Mouse (Mus musculus): Measurements from ENCODE around the gene Rere. TPM values are rescaled to one million over a fixed set of nuclear protein-coding genes. Genes with fewer than 3 reads are reported as not detected.

Gene Rere
- total RNA-seq, 1 experiment, result 21.7 TPM

DNA sequence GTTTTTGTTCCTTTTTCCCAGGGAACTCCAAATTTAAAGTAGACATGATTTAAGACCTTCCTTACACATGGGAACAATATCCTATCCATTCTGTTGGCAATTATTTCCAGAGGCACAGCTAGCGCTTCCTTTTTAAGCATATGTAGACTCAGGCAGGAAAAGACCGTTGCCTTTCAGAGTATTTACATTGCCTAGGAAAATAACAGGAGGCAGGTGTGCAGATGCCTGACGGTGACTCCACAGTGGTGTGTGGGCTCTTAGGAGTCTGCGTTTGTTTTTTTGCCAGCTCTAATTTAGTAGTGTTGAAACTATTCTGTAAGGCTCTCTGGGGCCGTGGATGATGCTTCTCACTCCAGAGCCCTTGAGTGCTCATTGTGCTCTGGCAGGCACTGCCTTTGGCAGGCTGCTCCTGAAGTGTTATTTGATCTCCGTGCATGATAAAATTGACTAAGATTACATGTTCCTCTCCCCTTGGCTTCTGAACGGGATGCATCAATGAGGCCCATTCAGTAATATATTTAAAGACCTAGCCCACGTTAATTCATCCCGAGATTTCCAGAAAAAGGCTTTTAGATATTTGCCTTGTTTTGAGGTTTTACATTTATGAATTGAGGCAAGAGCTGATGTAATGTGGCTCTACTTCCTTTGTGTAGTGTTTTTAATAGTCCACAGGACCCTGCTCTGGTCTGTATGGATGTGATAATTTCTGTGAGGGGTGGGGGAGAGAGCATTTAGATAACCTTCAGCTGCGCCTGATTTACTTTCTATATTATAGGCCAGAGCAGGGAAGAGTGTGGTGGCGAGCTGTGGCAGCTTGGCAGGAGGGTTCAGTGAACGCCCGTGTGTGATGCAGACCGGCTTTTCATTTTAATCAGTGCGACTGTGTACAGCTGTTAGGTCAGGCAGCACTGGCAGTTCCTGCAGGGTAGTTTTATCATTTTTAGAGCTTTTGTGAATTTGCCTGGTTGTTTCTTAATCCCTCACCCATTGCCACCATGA is 92.0 kb downstream of the Rere start:
- peaks cover 9 to 13% of the 10 kb centered on the region in 2 experiments for H3K4me1 ChIP-seq (ENCODE audit: control insufficient read depth in 2 of 2, insufficient read depth in 2 of 2, low read length in 2 of 2, poor library complexity in 1 of 2)
- no peak for DNase-seq (ENCODE audit: low read depth, low spot score)
- H3K9me3 ChIP-seq (ENCODE audit: control insufficient read depth, insufficient read depth, low read depth, low read length), result no peaks in the 10 kb centered on the region
- in situ Hi-C loops (cut with MboI; ENCODE audit: low sequenced_read_pairs in 2 of 2, unreplicated experiment in 2 of 2), result no loop called here
- H3K4me3 ChIP-seq (ENCODE audit: insufficient read depth in 1 of 2, low read depth in 1 of 2, low read length in 2 of 2, poor library complexity in 1 of 2, severe bottlenecking in 1 of 2), result no peak overlapping the region
- TF ChIP-seq CHD2 (IDR thresholded peaks at IDR 0.05; ENCODE audit: low read depth, low read length) (no peak), ZC3H11A (IDR thresholded peaks at IDR 0.05; ENCODE audit: borderline replicate concordance, low read depth, low read length) (no peak), ZNF384 (IDR thresholded peaks at IDR 0.05; ENCODE audit: low read depth, low read length) (no peak), MAFK (IDR thresholded peaks at IDR 0.05; ENCODE audit: insufficient read depth, low read depth, low read length) (no peak), HCFC1 (IDR thresholded peaks at IDR 0.05; ENCODE audit: borderline replicate concordance, insufficient read depth, low read length) (no peak)
- H3K36me3 ChIP-seq (ENCODE audit: control insufficient read depth, insufficient read depth, low read length, poor library complexity, severe bottlenecking), result no peaks in the 10 kb centered on the region
- no peak overlapping the region; the same call in 1 of the 2 replicates for H3K9ac ChIP-seq (ENCODE audit: insufficient read depth, low read depth, low read length, poor library complexity, severe bottlenecking)
- no peak overlapping the region for H3K27ac ChIP-seq (ENCODE audit: insufficient read depth, low read depth, low read length, poor library complexity, severe bottlenecking)

DNA sequence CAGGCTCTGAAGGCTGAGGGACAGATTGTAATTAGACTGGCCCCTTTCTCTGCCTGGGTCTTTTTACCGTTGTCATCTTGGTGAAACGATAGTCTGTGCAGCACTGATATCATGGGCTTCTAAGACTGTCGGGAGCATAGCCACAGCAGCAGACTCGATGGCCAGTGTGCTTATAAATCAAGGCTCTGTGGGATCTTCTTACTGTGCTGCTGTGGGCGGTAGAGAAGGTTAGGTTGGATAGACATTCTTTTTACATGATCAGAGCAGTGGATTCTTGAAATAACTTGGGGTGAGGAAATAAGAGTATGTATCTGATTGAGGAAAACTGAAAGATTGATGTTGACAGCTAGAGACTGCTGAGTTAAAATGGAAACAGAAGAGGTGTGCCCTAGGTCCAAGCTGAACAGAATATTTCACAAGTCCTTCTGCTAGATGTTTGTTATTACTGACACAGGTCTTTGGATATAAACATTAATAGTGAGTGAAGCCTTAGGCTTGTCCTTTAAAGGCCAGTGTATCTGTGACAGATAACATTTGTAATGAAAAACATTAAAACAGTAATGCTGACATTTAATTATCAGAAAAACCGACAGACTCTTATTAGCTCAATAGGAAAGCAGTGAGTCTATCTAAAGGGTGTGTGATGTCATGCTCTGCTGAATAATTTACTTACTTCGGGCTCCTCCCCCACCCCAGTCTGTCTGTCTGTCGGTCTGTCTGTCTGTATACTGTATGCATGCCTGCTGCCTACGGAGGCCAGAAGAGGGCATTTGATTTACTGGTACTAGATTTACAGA is 93.4 kb downstream of the Rere start:
- H3K27ac ChIP-seq (ENCODE audit: insufficient read depth, low read depth, low read length, poor library complexity, severe bottlenecking), result no peak overlapping the region
- peaks cover 7 to 13% of the 10 kb centered on the region in 2 experiments for H3K4me1 ChIP-seq (ENCODE audit: control insufficient read depth in 2 of 2, insufficient read depth in 2 of 2, low read length in 2 of 2, poor library complexity in 1 of 2)
- H3K9me3 ChIP-seq (ENCODE audit: control insufficient read depth, insufficient read depth, low read depth, low read length), result no peaks in the 10 kb centered on the region
- H3K36me3 ChIP-seq (ENCODE audit: control insufficient read depth, insufficient read depth, low read length, poor library complexity, severe bottlenecking), result no peaks in the 10 kb centered on the region
- TF ChIP-seq HCFC1 (IDR thresholded peaks at IDR 0.05; ENCODE audit: borderline replicate concordance, insufficient read depth, low read length) (no peak), ZC3H11A (IDR thresholded peaks at IDR 0.05; ENCODE audit: borderline replicate concordance, low read depth, low read length) (no peak), CHD2 (IDR thresholded peaks at IDR 0.05; ENCODE audit: low read depth, low read length) (no peak), ZNF384 (IDR thresholded peaks at IDR 0.05; ENCODE audit: low read depth, low read length) (no peak), MAFK (IDR thresholded peaks at IDR 0.05; ENCODE audit: insufficient read depth, low read depth, low read length) (no peak)
- DNase-seq (ENCODE audit: low read depth, low spot score), result no peak
- no peak overlapping the region for H3K4me3 ChIP-seq (ENCODE audit: insufficient read depth in 1 of 2, low read depth in 1 of 2, low read length in 2 of 2, poor library complexity in 1 of 2, severe bottlenecking in 1 of 2)
- in situ Hi-C loops (cut with MboI; ENCODE audit: low sequenced_read_pairs in 2 of 2, unreplicated experiment in 2 of 2), result no loop called here
- no peak overlapping the region; the same call in 1 of the 2 replicates for H3K9ac ChIP-seq (ENCODE audit: insufficient read depth, low read depth, low read length, poor library complexity, severe bottlenecking)

DNA sequence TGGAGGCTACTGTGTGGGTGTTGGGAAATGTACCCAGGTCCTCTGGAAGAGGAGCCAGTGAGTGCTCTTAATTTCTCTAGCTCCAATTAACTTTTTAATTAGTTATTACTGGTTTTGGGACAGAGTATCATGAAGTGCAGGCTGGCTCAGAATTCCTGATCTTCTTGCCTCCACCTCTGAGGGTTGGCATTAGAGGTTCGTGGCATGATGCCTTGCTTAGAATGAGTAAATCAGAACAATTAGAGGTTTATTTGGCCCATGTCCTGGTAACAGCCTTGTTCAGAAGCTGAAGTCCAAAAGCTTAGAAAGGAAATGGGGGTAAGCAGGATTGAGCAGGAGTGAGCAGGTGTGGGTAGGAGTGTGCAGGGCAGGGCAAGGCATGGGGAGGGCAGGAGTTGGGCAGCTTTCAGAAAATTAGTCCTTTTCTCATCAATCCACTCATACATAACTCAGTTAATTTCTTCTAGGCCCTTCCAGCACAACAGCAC is 94.0 kb downstream of the Rere start:
- Histone ChIP-seq H3K27ac (ENCODE audit: insufficient read depth, low read depth, low read length, poor library complexity, severe bottlenecking) (no peak overlapping the region), H3K9me3 (ENCODE audit: control insufficient read depth, insufficient read depth, low read depth, low read length) (no peaks in the 10 kb centered on the region), H3K36me3 (ENCODE audit: control insufficient read depth, insufficient read depth, low read length, poor library complexity, severe bottlenecking) (no peaks in the 10 kb centered on the region), H3K4me1 (ENCODE audit: control insufficient read depth in 2 of 2, insufficient read depth in 2 of 2, low read length in 2 of 2, poor library complexity in 1 of 2) (peaks cover 7 to 13% of the 10 kb centered on the region in 2 experiments), H3K9ac (ENCODE audit: insufficient read depth, low read depth, low read length, poor library complexity, severe bottlenecking) (no peak overlapping the region), H3K4me3 (ENCODE audit: insufficient read depth in 1 of 2, low read depth in 1 of 2, low read length in 2 of 2, poor library complexity in 1 of 2, severe bottlenecking in 1 of 2) (no peak overlapping the region)
- in situ Hi-C loops (cut with MboI; ENCODE audit: low sequenced_read_pairs in 2 of 2, unreplicated experiment in 2 of 2), result no loop called here
- no peak for DNase-seq (ENCODE audit: low read depth, low spot score)
- TF ChIP-seq MAFK (IDR thresholded peaks at IDR 0.05; ENCODE audit: insufficient read depth, low read depth, low read length), result no peak
- TF ChIP-seq CHD2 (IDR thresholded peaks at IDR 0.05; ENCODE audit: low read depth, low read length), result no peak
- no peak for TF ChIP-seq HCFC1 (IDR thresholded peaks at IDR 0.05; ENCODE audit: borderline replicate concordance, insufficient read depth, low read length)
- no peak for TF ChIP-seq ZNF384 (IDR thresholded peaks at IDR 0.05; ENCODE audit: low read depth, low read length)
- TF ChIP-seq ZC3H11A (IDR thresholded peaks at IDR 0.05; ENCODE audit: borderline replicate concordance, low read depth, low read length), result no peak

DNA sequence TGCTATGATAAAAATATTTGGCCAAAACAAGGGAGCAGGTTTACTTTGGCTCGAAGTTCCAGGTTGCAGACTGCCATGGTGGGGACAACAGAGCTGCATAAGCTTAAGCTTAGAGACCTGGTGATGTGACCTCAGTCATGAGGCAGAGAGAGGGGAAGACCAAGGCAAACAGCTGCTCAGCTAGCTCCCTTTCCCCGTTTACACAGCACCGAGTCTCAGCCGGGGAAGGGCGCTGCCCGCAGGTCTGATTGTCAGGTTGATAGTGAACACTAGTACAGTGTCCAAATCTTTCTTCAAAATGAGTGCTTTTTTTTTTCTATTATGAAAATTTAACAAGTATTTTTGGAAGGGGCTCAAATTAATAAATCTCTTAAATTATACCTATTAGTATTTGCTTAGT is 97.9 kb downstream of the Rere start:
- Histone ChIP-seq H3K9ac (ENCODE audit: insufficient read depth, low read depth, low read length, poor library complexity, severe bottlenecking) (no peak overlapping the region), H3K36me3 (ENCODE audit: control insufficient read depth, insufficient read depth, low read length, poor library complexity, severe bottlenecking) (no peaks in the 10 kb centered on the region), H3K27ac (ENCODE audit: insufficient read depth, low read depth, low read length, poor library complexity, severe bottlenecking) (no peak overlapping the region), H3K9me3 (ENCODE audit: control insufficient read depth, insufficient read depth, low read depth, low read length) (no peaks in the 10 kb centered on the region), H3K4me3 (ENCODE audit: insufficient read depth in 1 of 2, low read depth in 1 of 2, low read length in 2 of 2, poor library complexity in 1 of 2, severe bottlenecking in 1 of 2) (no peak overlapping the region), H3K4me1 (ENCODE audit: control insufficient read depth in 2 of 2, insufficient read depth in 2 of 2, low read length in 2 of 2, poor library complexity in 1 of 2) (peaks cover 0 to 7% of the 10 kb centered on the region in 2 experiments; a peak in 1 of 4 replicates)
- no peak for TF ChIP-seq ZC3H11A (IDR thresholded peaks at IDR 0.05; ENCODE audit: borderline replicate concordance, low read depth, low read length)
- no peak for TF ChIP-seq HCFC1 (IDR thresholded peaks at IDR 0.05; ENCODE audit: borderline replicate concordance, insufficient read depth, low read length)
- no peak for TF ChIP-seq ZNF384 (IDR thresholded peaks at IDR 0.05; ENCODE audit: low read depth, low read length)
- no peak for TF ChIP-seq CHD2 (IDR thresholded peaks at IDR 0.05; ENCODE audit: low read depth, low read length)
- no peak for TF ChIP-seq MAFK (IDR thresholded peaks at IDR 0.05; ENCODE audit: insufficient read depth, low read depth, low read length)
- DNase-seq (ENCODE audit: low read depth, low spot score), result no peak
- in situ Hi-C loops (cut with MboI; ENCODE audit: low sequenced_read_pairs in 2 of 2, unreplicated experiment in 2 of 2), result no loop called here
